Mouse (Mus musculus) ZHBTc4 (cell line): ENCODE measurements around the gene Vti1a.

ENCODE experiments used
- DNase-seq: peaks from one replicate; pipeline ENCODE4 v3.0.0-alpha.2; 2011; ENCODE audit warnings: low read depth, low spot score

The Vti1a gene

GRCm38 (mm10) chr19:55621011-55621625 lies 305.0 kb downstream of the Vti1a start:
- DNase-seq = no peak

GRCm38 (mm10) chr19:55622821-55623220 lies 306.7 kb downstream of the Vti1a start:
- no peak for DNase-seq

GRCm38 (mm10) chr19:55623605-55624004 lies 307.5 kb downstream of the Vti1a start:
- DNase-seq = no peak

GRCm38 (mm10) chr19:55626483-55626882 lies 310.4 kb downstream of the Vti1a start:
- no peak for DNase-seq

GRCm38 (mm10) chr19:55626952-55627351 lies 310.9 kb downstream of the Vti1a start:
- DNase-seq = no peak

- DNase-seq = no peak
These were observed 319.4 kb downstream of the Vti1a start for GRCm38 (mm10) chr19:55635488-55635887.

GRCm38 (mm10) chr19:55640251-55640650 lies 324.2 kb downstream of the Vti1a start:
- peak; percentile 90 for DNase-seq

- no peak for DNase-seq
These were observed 325.8 kb downstream of the Vti1a start for GRCm38 (mm10) chr19:55641891-55642290.

- no peak for DNase-seq
These were observed 326.3 kb downstream of the Vti1a start for GRCm38 (mm10) chr19:55642361-55642760.

- DNase-seq = peak; percentile 60
These were observed 327.3 kb downstream of the Vti1a start for GRCm38 (mm10) chr19:55643288-55643901.

GRCm38 (mm10) chr19:55643931-55644330 lies 327.8 kb downstream of the Vti1a start:
- DNase-seq = no peak

GRCm38 (mm10) chr19:55649363-55649762 lies 333.3 kb downstream of the Vti1a start:
- no peak for DNase-seq

- no peak for DNase-seq
These were observed 334.9 kb downstream of the Vti1a start for GRCm38 (mm10) chr19:55651017-55651416.

GRCm38 (mm10) chr19:55652693-55653265 lies 336.7 kb downstream of the Vti1a start:
- DNase-seq = no peak

- no peak for DNase-seq
These were observed 344.1 kb downstream of the Vti1a start for GRCm38 (mm10) chr19:55660165-55660564.

GRCm38 (mm10) chr19:55662521-55663223 lies 346.6 kb downstream of the Vti1a start:
- DNase-seq = no peak

GRCm38 (mm10) chr19:55667787-55668186 lies 351.7 kb downstream of the Vti1a start:
- no peak for DNase-seq

GRCm38 (mm10) chr19:55668896-55669295 lies 352.8 kb downstream of the Vti1a start:
- DNase-seq = no peak
